Mouse (Mus musculus) midbrain, postnatal 0 days (tissue): ENCODE measurements around the gene Brd3. TPM values are rescaled to one million over a fixed set of nuclear protein-coding genes. Genes with fewer than 3 reads are reported as not detected.
A peak's percentile ranks its signal among the peaks of the same experiment; 100 is the strongest.

Experiments used
- ATAC-seq: fragments of 200-750 bp; cut with Nextera tagmentation; 2 replicates; pipeline ENCODE4 v1.8.0; 2017; ENCODE audit warnings: moderate number of reproducible peaks, mild to moderate bottlenecking, moderate TSS enrichment, moderate library complexity; ENCODE audit not compliant: low FRiP score
- DNase-seq: peaks from one replicate; pipeline ENCODE4 v3.0.0-alpha.2; 2015; ENCODE audit warnings: low spot score
- H3K27ac ChIP-seq: fragments of 300-500 bp; sonication (generic); 2 replicates; pipeline ENCODE4 v1.5.1; 2014; ENCODE audit warnings: low read depth, mild to moderate bottlenecking, low read length, mixed read lengths
- H3K27me3 ChIP-seq: fragments of 300-500 bp; sonication (generic); 2 replicates; pipeline ENCODE4 v1.6.1; 2014; ENCODE audit warnings: low read length, control low read depth, mixed read lengths; ENCODE audit not compliant: insufficient read depth
- H3K36me3 ChIP-seq: fragments of 300-500 bp; sonication (generic); 2 replicates; pipeline ENCODE4 v1.6.1; 2014; ENCODE audit warnings: low read length, control low read depth, mixed read lengths; ENCODE audit not compliant: insufficient read depth
- H3K4me1 ChIP-seq: fragments of 300-500 bp; sonication (generic); 2 replicates; pipeline ENCODE4 v1.6.1; 2014; ENCODE audit warnings: mild to moderate bottlenecking, control low read depth, antibody characterized with exemption, low read length, mixed read lengths; ENCODE audit not compliant: insufficient read depth
- H3K4me2 ChIP-seq: fragments of 300-500 bp; sonication (generic); 2 replicates; pipeline ENCODE4 v1.6.1; 2014; ENCODE audit warnings: low read depth, mild to moderate bottlenecking, low read length, mixed read lengths; ENCODE audit not compliant: poor library complexity, severe bottlenecking
- H3K4me3 ChIP-seq: fragments of 300-500 bp; sonication (generic); 2 replicates; pipeline ENCODE4 v1.5.1; 2014; ENCODE audit warnings: low read depth, mild to moderate bottlenecking, low read length, moderate library complexity
- H3K9ac ChIP-seq: fragments of 300-500 bp; sonication (generic); replicated peaks from 2 replicates; pipeline ENCODE4 v1.6.1; 2014; ENCODE audit warnings: mild to moderate bottlenecking, low read length, moderate library complexity, mixed read lengths; ENCODE audit not compliant: poor library complexity, severe bottlenecking
- H3K9me3 ChIP-seq: fragments of 300-500 bp; sonication (generic); 2 replicates; pipeline ENCODE4 v1.6.1; 2016; ENCODE audit warnings: low read length, control low read depth
- CTCF ChIP-seq: IDR thresholded peaks from 2 replicates; pipeline ENCODE4 v1.5.1; 2016; ENCODE audit warnings: antibody characterized with exemption, mild to moderate bottlenecking
- WGBS: fragments of 180-500 bp; shearing (Covaris S2); extraction: QIAGEN DNeasy Blood & Tissue Kit; methylation state at CpG from one replicate; pipeline ENCODE4 v1.1.7; 2014; 5-methylcytosine and 5-hydroxymethylcytosine counted together
- polyA plus RNA-seq: library from polyadenylated mRNA; unstranded; fragments of >200 nt; fragmentation: Nextera tagmentation; extraction: Ambion mirVana; gene quantifications from 2 replicates; pipeline ENCODE4 v1.2.1, GENCODE M21; 2015
- total RNA-seq: library from RNA; depleted of rRNA; stranded (reverse); fragments of >200 nt; gene quantifications from 2 replicates; pipeline ENCODE4 v1.2.3, GENCODE M21; 2014

The Brd3 gene
- total and polyA plus RNA-seq, 2 experiments from 2014 or later, result 43.8 to 124 TPM

- Histone ChIP-seq H3K4me3 (no peak overlapping the region), H3K27me3 (no peaks in the 10 kb centered on the region), H3K36me3 (no peaks in the 10 kb centered on the region), H3K4me1 (no peaks in the 10 kb centered on the region), H3K9ac (no peak overlapping the region), H3K27ac (no peak overlapping the region), H3K4me2 (no peak overlapping the region), H3K9me3 (no peaks in the 10 kb centered on the region)
- ATAC-seq, result no peak
- no peak for TF ChIP-seq CTCF
- 15% methylated on average over 6 of the region's 6 CpGs for WGBS
- no peak for DNase-seq
Measured at GRCm38 (mm10) chr2:27505539-27505938, 1.9 kb downstream of the Brd3 start.

- Histone ChIP-seq H3K36me3 (no peaks in the 10 kb centered on the region), H3K9me3 (no peaks in the 10 kb centered on the region), H3K4me1 (no peaks in the 10 kb centered on the region), H3K27me3 (no peaks in the 10 kb centered on the region), H3K9ac (no peak overlapping the region), H3K4me3 (no peak overlapping the region), H3K4me2 (no peak overlapping the region), H3K27ac (no peak overlapping the region)
- WGBS, result 65% methylated on average over 7 of the region's 7 CpGs
- DNase-seq (no peak), ATAC-seq (no peak)
- TF ChIP-seq CTCF, result no peak
Measured at GRCm38 (mm10) chr2:27504113-27504885, 3.2 kb downstream of the Brd3 start.

GRCm38 (mm10) chr2:27496391-27497028 lies 11.0 kb downstream of the Brd3 start:
- H3K4me1 ChIP-seq, result no peaks in the 10 kb centered on the region
- no peaks in the 10 kb centered on the region for H3K9me3 ChIP-seq
- H3K9ac ChIP-seq, result no peak overlapping the region
- 14% methylated on average over 23 of the region's 23 CpGs for WGBS
- ATAC-seq (no peak), DNase-seq (peak; percentile 58)
- H3K36me3 ChIP-seq, result no peaks in the 10 kb centered on the region
- peak; percentile 30 for TF ChIP-seq CTCF
- no peak overlapping the region for H3K27ac ChIP-seq
- peak overlapping the region; percentile 31 for H3K4me3 ChIP-seq
- no peaks in the 10 kb centered on the region for H3K27me3 ChIP-seq
- H3K4me2 ChIP-seq, result peak overlapping the region; percentile 62

- TF ChIP-seq CTCF, result no peak
- WGBS, result 92% methylated on average over 3 of the region's 3 CpGs
- no peaks in the 10 kb centered on the region for H3K4me1 ChIP-seq
Measured at GRCm38 (mm10) chr2:27493971-27494370, 13.5 kb downstream of the Brd3 start.

GRCm38 (mm10) chr2:27490939-27491338 lies 16.5 kb downstream of the Brd3 start:
- no peak overlapping the region for H3K9ac ChIP-seq
- no peak for TF ChIP-seq CTCF
- H3K4me2 ChIP-seq, result no peak overlapping the region
- H3K36me3 ChIP-seq, result no peaks in the 10 kb centered on the region
- H3K27ac ChIP-seq, result no peak overlapping the region
- H3K4me1 ChIP-seq, result no peaks in the 10 kb centered on the region
- no peaks in the 10 kb centered on the region for H3K9me3 ChIP-seq
- DNase-seq (no peak), ATAC-seq (no peak)
- WGBS, result 83% methylated on average over 2 of the region's 2 CpGs
- H3K4me3 ChIP-seq, result no peak overlapping the region
- no peaks in the 10 kb centered on the region for H3K27me3 ChIP-seq

More at GRCm38 (mm10) chr2:27493971-27494370, 13.5 kb downstream of the Brd3 start:
- Histone ChIP-seq H3K27ac (no peak overlapping the region), H3K9ac (no peak overlapping the region), H3K9me3 (no peaks in the 10 kb centered on the region), H3K27me3 (no peaks in the 10 kb centered on the region), H3K4me2 (no peak overlapping the region), H3K4me3 (no peak overlapping the region), H3K36me3 (no peaks in the 10 kb centered on the region)
- DNase-seq (no peak), ATAC-seq (no peak)

- no peak overlapping the region for H3K27ac ChIP-seq
- H3K4me3 ChIP-seq, result no peak overlapping the region
- H3K27me3 ChIP-seq, result no peaks in the 10 kb centered on the region
- ATAC-seq (no peak), DNase-seq (no peak)
- H3K4me2 ChIP-seq, result no peak overlapping the region
- H3K9ac ChIP-seq, result no peak overlapping the region
- H3K36me3 ChIP-seq, result no peaks in the 10 kb centered on the region
- H3K9me3 ChIP-seq, result no peaks in the 10 kb centered on the region
- no peaks in the 10 kb centered on the region for H3K4me1 ChIP-seq
- WGBS, result 100% methylated on average over 1 of the region's 1 CpGs
- no peak for TF ChIP-seq CTCF
Measured at GRCm38 (mm10) chr2:27488362-27488761, 19.1 kb downstream of the Brd3 start.
